Mouse (Mus musculus): ENCODE measurements around the gene Ankrd7. TPM values are rescaled to one million over a fixed set of nuclear protein-coding genes. Genes with fewer than 3 reads are reported as not detected.

The Ankrd7 gene
- polyA plus RNA-seq, 1 experiment: 1.3 TPM

DNA sequence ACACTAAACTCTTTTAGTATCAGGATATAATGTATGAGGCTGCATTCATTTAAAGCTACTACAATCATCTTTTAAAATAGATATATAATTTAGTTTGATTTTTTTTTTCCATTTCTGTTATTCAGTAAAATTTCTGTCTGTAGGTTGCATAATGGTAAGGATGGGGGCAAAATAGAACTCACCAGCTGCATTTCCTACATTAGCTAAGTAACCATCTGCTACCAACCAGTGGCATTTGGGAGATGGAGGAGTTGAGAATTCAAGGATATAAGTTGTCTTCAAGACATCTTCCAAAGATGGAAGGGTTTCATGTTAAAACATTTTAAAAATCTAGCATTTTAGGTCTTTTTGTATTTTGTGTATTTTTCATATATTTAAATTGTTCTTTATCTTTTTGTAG lies 10.8 kb upstream of the Ankrd7 start:
- TF ChIP-seq POLR2A (IDR thresholded peaks at IDR 0.05; ENCODE audit: borderline replicate concordance, control insufficient read depth, low read depth, low read length): no peak
- no peak for TF ChIP-seq CTCF (IDR thresholded peaks at IDR 0.05; ENCODE audit: control insufficient read depth, insufficient read depth, low read length)
- Histone ChIP-seq H3K27ac (ENCODE audit: control insufficient read depth, insufficient read depth, low read depth, low read length, poor library complexity) (no peak overlapping the region), H3K4me1 (ENCODE audit: control insufficient read depth, insufficient read depth, low read length) (no peaks in the 10 kb centered on the region), H3K4me3 (replicated peaks; ENCODE audit: control insufficient read depth, low read depth, low read length) (no peak overlapping the region)

- Histone ChIP-seq H3K4me1 (ENCODE audit: control insufficient read depth, insufficient read depth, low read length) (no peaks in the 10 kb centered on the region), H3K4me3 (replicated peaks; ENCODE audit: control insufficient read depth, low read depth, low read length) (no peak overlapping the region), H3K27ac (ENCODE audit: control insufficient read depth, insufficient read depth, low read depth, low read length, poor library complexity) (no peak overlapping the region)
- TF ChIP-seq CTCF (IDR thresholded peaks at IDR 0.05; ENCODE audit: control insufficient read depth, insufficient read depth, low read length) (no peak), POLR2A (IDR thresholded peaks at IDR 0.05; ENCODE audit: borderline replicate concordance, control insufficient read depth, low read depth, low read length) (no peak)
- WGBS: 92% methylated on average over 3 of the region's 3 CpGs
Measured at GRCm38 (mm10) chr6:18856487-18857078, 9.5 kb upstream of the Ankrd7 start.

DNA sequence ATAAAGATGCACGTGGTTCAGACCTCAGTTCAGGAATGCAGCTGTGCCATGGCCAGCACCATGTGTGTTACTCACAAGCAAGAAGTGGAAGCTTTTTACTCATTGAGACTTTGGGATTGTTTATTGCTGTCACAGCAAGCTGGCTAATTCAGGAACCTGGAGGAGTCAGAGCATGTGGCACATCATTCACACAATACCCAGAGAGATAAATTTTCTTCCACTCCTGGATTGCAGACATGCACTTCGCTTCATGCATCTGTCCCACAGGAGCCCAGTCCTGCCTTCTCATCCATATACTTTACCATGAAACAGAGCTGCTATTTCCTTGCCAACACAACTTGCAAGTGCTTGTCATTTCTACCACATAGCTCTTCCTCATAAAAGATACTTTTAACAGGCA lies 22.9 kb downstream of the Ankrd7 start:
- WGBS: 56% methylated on average over 2 of the region's 2 CpGs
- TF ChIP-seq POLR2A (IDR thresholded peaks at IDR 0.05; ENCODE audit: borderline replicate concordance, control insufficient read depth, low read depth, low read length) (no peak), CTCF (IDR thresholded peaks at IDR 0.05; ENCODE audit: control insufficient read depth, insufficient read depth, low read length) (no peak)
- H3K4me3 ChIP-seq (replicated peaks; ENCODE audit: control insufficient read depth, low read depth, low read length): no peak overlapping the region
- no peak overlapping the region for H3K27ac ChIP-seq (ENCODE audit: control insufficient read depth, insufficient read depth, low read depth, low read length, poor library complexity)
- H3K4me1 ChIP-seq (ENCODE audit: control insufficient read depth, insufficient read depth, low read length): no peaks in the 10 kb centered on the region

GRCm38 (mm10) chr6:18894142-18894541 lies 28.0 kb downstream of the Ankrd7 start:
- H3K27ac ChIP-seq (ENCODE audit: control insufficient read depth, insufficient read depth, low read depth, low read length, poor library complexity): no peak overlapping the region
- TF ChIP-seq POLR2A (IDR thresholded peaks at IDR 0.05; ENCODE audit: borderline replicate concordance, control insufficient read depth, low read depth, low read length): no peak
- TF ChIP-seq CTCF (IDR thresholded peaks at IDR 0.05; ENCODE audit: control insufficient read depth, insufficient read depth, low read length): no peak
- no peaks in the 10 kb centered on the region for H3K4me1 ChIP-seq (ENCODE audit: control insufficient read depth, insufficient read depth, low read length)
- no peak overlapping the region for H3K4me3 ChIP-seq (replicated peaks; ENCODE audit: control insufficient read depth, low read depth, low read length)

GRCm38 (mm10) chr6:18907173-18907572 lies 41.1 kb downstream of the Ankrd7 start:
- no peak overlapping the region for H3K27ac ChIP-seq (ENCODE audit: control insufficient read depth, insufficient read depth, low read depth, low read length, poor library complexity)
- no peaks in the 10 kb centered on the region for H3K4me1 ChIP-seq (ENCODE audit: control insufficient read depth, insufficient read depth, low read length)
- H3K4me3 ChIP-seq (replicated peaks; ENCODE audit: control insufficient read depth, low read depth, low read length): no peak overlapping the region
- 86% methylated on average over 2 of the region's 2 CpGs for WGBS
- TF ChIP-seq CTCF (IDR thresholded peaks at IDR 0.05; ENCODE audit: control insufficient read depth, insufficient read depth, low read length) (no peak), POLR2A (IDR thresholded peaks at IDR 0.05; ENCODE audit: borderline replicate concordance, control insufficient read depth, low read depth, low read length) (no peak)

GRCm38 (mm10) chr6:18913179-18913578 lies 47.1 kb downstream of the Ankrd7 start:
- TF ChIP-seq CTCF (IDR thresholded peaks at IDR 0.05; ENCODE audit: control insufficient read depth, insufficient read depth, low read length): no peak
- TF ChIP-seq POLR2A (IDR thresholded peaks at IDR 0.05; ENCODE audit: borderline replicate concordance, control insufficient read depth, low read depth, low read length): no peak
- 75% methylated on average over 4 of the region's 4 CpGs for WGBS

GRCm38 (mm10) chr6:18916021-18916420 lies 49.9 kb downstream of the Ankrd7 start:
- Histone ChIP-seq H3K4me1 (ENCODE audit: control insufficient read depth, insufficient read depth, low read length) (no peaks in the 10 kb centered on the region), H3K27ac (ENCODE audit: control insufficient read depth, insufficient read depth, low read depth, low read length, poor library complexity) (no peak overlapping the region), H3K4me3 (replicated peaks; ENCODE audit: control insufficient read depth, low read depth, low read length) (no peak overlapping the region)
- TF ChIP-seq POLR2A (IDR thresholded peaks at IDR 0.05; ENCODE audit: borderline replicate concordance, control insufficient read depth, low read depth, low read length) (no peak), CTCF (IDR thresholded peaks at IDR 0.05; ENCODE audit: control insufficient read depth, insufficient read depth, low read length) (no peak)
- WGBS: 85% methylated on average over 4 of the region's 4 CpGs

More at GRCm38 (mm10) chr6:18913179-18913578, 47.1 kb downstream of the Ankrd7 start:
- no peak overlapping the region for H3K27ac ChIP-seq (ENCODE audit: control insufficient read depth, insufficient read depth, low read depth, low read length, poor library complexity)
- no peaks in the 10 kb centered on the region for H3K4me1 ChIP-seq (ENCODE audit: control insufficient read depth, insufficient read depth, low read length)
- no peak overlapping the region for H3K4me3 ChIP-seq (replicated peaks; ENCODE audit: control insufficient read depth, low read depth, low read length)

- Histone ChIP-seq H3K4me3 (replicated peaks; ENCODE audit: control insufficient read depth, low read depth, low read length) (no peak overlapping the region), H3K27ac (ENCODE audit: control insufficient read depth, insufficient read depth, low read depth, low read length, poor library complexity) (no peak overlapping the region), H3K4me1 (ENCODE audit: control insufficient read depth, insufficient read depth, low read length) (no peaks in the 10 kb centered on the region)
- TF ChIP-seq CTCF (IDR thresholded peaks at IDR 0.05; ENCODE audit: control insufficient read depth, insufficient read depth, low read length) (no peak), POLR2A (IDR thresholded peaks at IDR 0.05; ENCODE audit: borderline replicate concordance, control insufficient read depth, low read depth, low read length) (no peak)
- 83% methylated on average over 4 of the region's 4 CpGs for WGBS
Measured at GRCm38 (mm10) chr6:18916471-18916870, 50.4 kb downstream of the Ankrd7 start.

Other genes starting within 250 kb of the Ankrd7 start
- 24.3 and 34.4 TPM in 2 replicates for gene Lsm8, start 17.7 kb upstream of the Ankrd7 start, polyA plus RNA-seq (2011; ENCODE audit: insufficient read depth, insufficient read length, low replicate concordance, missing spikeins)